Mouse (Mus musculus) embryonic facial prominence, embryonic 12.5 days (tissue): ENCODE results near the gene 4930432K21Rik. TPM values are rescaled to one million over a fixed set of nuclear protein-coding genes. Genes with fewer than 3 reads are reported as not detected.

Experiments used
- ATAC-seq: fragments of 200-750 bp; cut with Nextera tagmentation; 2 replicates; pipeline ENCODE4 v1.8.0; 2017; ENCODE audit not compliant: insufficient number of reproducible peaks, insufficient read depth, low FRiP score, low TSS enrichment
- H3K27ac ChIP-seq: fragments of 300-500 bp; sonication (generic); 2 replicates; pipeline ENCODE4 v1.5.1; 2016; ENCODE audit warnings: mild to moderate bottlenecking
- H3K27me3 ChIP-seq: fragments of 300-500 bp; sonication (generic); 2 replicates; pipeline ENCODE4 v1.6.1; 2016; ENCODE audit warnings: mild to moderate bottlenecking, moderate library complexity
- H3K36me3 ChIP-seq: fragments of 300-500 bp; sonication (generic); 2 replicates; pipeline ENCODE4 v1.6.1; 2016; ENCODE audit warnings: mild to moderate bottlenecking
- H3K4me1 ChIP-seq: fragments of 300-500 bp; sonication (generic); 2 replicates; pipeline ENCODE4 v1.6.1; 2016
- H3K4me2 ChIP-seq: fragments of 300-500 bp; sonication (generic); replicated peaks from 2 replicates; pipeline ENCODE4 v1.6.1; 2016; ENCODE audit warnings: mild to moderate bottlenecking, moderate library complexity
- H3K4me3 ChIP-seq: fragments of 300-500 bp; sonication (generic); 2 replicates; pipeline ENCODE4 v1.5.1; 2016; ENCODE audit warnings: mild to moderate bottlenecking
- H3K9ac ChIP-seq: fragments of 300-500 bp; sonication (generic); 2 replicates; pipeline ENCODE4 v1.6.1; 2016; ENCODE audit warnings: mild to moderate bottlenecking, moderate library complexity
- H3K9me3 ChIP-seq: fragments of 300-500 bp; sonication (generic); 2 replicates; pipeline ENCODE4 v1.6.1; 2016; ENCODE audit warnings: mild to moderate bottlenecking, moderate library complexity
- WGBS: fragments of 180-500 bp; shearing (Covaris S2); methylation state at CpG from one replicate; pipeline ENCODE4 v1.1.7; 2016; 5-methylcytosine and 5-hydroxymethylcytosine counted together
- polyA plus RNA-seq: library from polyadenylated mRNA; unstranded; fragments of >200 nt; fragmentation: Nextera tagmentation; extraction: Ambion mirVana; gene quantifications from 2 replicates; pipeline ENCODE4 v1.2.1, GENCODE M21; 2016

4930432K21Rik gene
- polyA plus RNA-seq, 1 experiment from 2014 or later = 2.4 TPM

DNA sequence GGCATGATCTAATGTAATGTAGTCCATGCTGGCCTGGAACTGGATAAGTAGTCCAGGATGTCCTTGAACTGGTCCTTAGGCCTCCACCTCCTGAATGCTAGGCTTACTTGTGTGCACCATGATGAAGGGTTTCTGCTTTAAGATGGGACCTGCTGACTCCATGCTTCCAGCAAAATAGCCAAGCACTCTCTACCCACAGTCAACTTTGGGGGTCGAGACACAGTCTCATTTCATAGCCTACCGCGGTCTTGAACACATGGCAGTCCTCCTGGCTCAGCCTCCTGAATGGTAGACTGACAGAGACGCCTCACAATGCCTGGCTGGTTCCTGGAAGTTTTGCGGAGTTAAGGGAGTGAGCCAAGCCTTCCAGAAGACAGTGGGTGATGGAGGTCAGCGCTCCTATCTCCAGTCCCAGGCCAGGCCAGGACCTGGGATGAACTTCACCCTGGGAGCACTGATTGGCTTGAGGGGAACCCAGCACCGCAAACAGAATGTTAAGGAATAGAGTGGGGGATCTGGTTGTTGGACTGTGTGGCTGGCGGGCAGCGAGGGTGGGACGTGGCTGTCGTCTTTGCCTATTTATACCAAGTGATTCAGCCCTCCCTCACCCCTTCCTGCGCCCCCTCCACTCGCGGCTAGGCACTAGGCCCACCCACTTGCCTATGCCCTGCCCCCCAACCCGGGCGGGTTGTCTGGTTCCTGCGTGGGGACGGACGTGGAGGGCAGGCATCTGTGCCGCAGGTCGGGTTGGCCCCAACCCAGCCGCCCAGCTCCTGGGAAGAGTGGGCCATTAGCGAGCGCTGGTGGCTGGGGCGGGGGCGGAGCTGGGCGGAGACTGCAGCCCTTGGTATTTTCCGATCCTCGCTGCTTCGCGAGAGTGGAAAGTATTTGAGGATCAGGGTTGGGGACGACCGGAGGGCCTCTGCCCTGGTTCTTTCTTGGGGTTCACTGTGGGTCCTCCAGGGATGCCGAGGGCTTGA is 55.4 kb downstream of the 4930432K21Rik start:
- Histone ChIP-seq H3K36me3 (peaks cover under 1% of the 10 kb centered on the region; the same call in 1 of the 2 replicates), H3K4me2 (peak overlapping the region; percentile 94), H3K4me3 (peak overlapping the region; percentile 66), H3K27me3 (no peaks in the 10 kb centered on the region), H3K9me3 (no peaks in the 10 kb centered on the region), H3K9ac (peak overlapping the region; percentile 66), H3K27ac (peak overlapping the region; percentile 98), H3K4me1 (peaks cover 65% of the 10 kb centered on the region)
- WGBS = 10% methylated on average over 34 of the region's 34 CpGs
- peak; percentile 52 for ATAC-seq

DNA sequence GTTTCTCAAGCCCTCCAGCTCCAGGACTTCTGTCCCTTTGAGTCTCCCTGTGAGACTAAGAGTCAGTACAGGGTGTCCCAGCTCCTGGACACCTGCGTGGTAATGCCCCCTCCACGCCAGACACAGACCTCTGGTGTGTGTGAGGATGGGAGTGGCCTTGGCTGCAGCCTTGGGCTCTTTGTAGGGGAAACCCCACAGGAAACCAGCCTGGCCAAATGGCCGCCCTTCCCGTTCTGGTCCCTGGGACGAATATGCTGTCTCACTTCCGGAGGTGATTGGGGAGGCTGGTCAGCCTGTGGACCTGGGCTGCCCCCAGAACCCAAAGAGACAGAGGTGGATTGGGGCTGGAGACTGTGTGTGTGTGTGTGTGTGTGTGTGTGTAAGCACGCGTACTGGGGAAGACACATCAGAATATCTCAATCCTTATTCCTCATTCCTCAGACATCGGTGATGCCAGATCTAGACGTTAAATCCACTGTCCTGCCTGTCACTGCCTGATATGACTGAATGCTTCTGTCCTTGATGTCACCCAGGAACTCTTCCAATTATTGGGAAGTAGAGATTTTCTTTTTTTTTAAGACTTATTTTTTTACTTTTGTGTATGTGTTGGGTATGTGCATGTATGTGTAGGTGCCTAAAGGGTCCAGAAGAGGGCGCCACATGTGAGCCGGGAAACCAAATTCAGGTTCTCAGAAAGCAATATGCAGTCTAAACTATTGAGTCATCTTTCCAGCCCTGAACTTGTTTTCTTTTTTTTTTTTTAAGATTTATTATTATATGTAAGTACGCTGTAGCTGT is 56.3 kb downstream of the 4930432K21Rik start:
- peak overlapping the region; percentile 94 for H3K4me2 ChIP-seq
- H3K4me1 ChIP-seq = peaks cover 64% of the 10 kb centered on the region
- H3K4me3 ChIP-seq = peak overlapping the region; percentile 66
- WGBS = 46% methylated on average over 13 of the region's 13 CpGs
- H3K36me3 ChIP-seq = peaks cover 10% of the 10 kb centered on the region; the same call in 1 of the 2 replicates
- H3K9ac ChIP-seq = peak overlapping the region; percentile 66
- H3K27me3 ChIP-seq = no peaks in the 10 kb centered on the region
- H3K9me3 ChIP-seq = no peaks in the 10 kb centered on the region
- no peak; the same call in 1 of the 2 replicates for ATAC-seq
- peak overlapping the region; percentile 98 for H3K27ac ChIP-seq

DNA sequence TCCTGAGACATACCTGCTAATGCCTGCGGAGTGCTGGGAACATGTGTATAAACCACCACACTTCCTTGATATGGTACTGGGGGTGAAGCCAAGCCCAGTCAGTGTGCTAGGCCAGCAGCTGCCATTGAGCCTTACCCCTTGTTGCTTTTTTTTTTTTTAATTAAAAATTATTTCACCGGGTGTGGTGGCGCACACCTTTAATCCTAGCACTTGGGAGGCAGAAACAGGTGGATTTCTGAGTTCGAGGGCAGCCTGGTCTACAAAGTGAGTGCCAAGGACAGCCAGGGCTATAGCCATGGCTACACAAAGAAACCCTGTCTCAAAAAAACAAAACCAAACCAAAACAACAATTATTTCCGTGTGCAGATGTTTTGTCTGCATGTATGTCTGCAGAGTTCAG is 57.2 kb downstream of the 4930432K21Rik start:
- Histone ChIP-seq H3K4me2 (no peak overlapping the region), H3K36me3 (peaks cover 16% of the 10 kb centered on the region), H3K4me1 (peaks cover 57% of the 10 kb centered on the region), H3K9me3 (no peaks in the 10 kb centered on the region), H3K9ac (no peak overlapping the region), H3K4me3 (no peak overlapping the region), H3K27ac (no peak overlapping the region), H3K27me3 (no peaks in the 10 kb centered on the region)
- WGBS = 93% methylated on average over 5 of the region's 5 CpGs
- no peak for ATAC-seq

DNA sequence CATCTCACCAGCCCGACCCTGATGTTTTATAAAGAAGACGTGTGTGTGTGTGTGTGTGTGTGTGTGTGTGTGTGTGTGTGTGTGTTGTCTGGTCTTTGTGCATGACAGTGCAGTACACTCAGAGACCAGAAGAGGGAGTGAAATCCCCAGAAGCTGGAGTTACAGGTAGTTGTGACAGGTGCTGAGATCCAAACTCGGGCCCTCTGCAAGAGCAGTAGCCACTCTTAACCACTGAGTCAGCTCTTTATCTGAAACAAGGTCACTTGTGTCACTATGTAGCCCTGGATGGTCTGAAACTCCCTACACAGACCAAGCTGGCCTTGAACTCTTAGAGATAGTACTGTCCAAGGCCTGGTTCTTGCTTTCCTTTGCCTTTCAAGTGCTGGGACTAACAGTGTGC is 58.8 kb downstream of the 4930432K21Rik start:
- Histone ChIP-seq H3K9me3 (no peaks in the 10 kb centered on the region), H3K36me3 (peaks cover 27% of the 10 kb centered on the region), H3K4me3 (no peak overlapping the region), H3K27ac (no peak overlapping the region), H3K4me2 (no peak overlapping the region), H3K4me1 (peaks cover 50% of the 10 kb centered on the region), H3K27me3 (no peaks in the 10 kb centered on the region), H3K9ac (no peak overlapping the region)
- whole genome bisulfite sequencing = 90% methylated on average over 3 of the region's 3 CpGs
- no peak for ATAC-seq

- 57% methylated on average over 7 of the region's 7 CpGs for WGBS
- no peaks in the 10 kb centered on the region for H3K27me3 ChIP-seq
- H3K27ac ChIP-seq = peak overlapping the region; percentile 70
- H3K9ac ChIP-seq = no peak overlapping the region
- H3K4me1 ChIP-seq = peaks cover 39% of the 10 kb centered on the region
- no peak for ATAC-seq
- H3K4me3 ChIP-seq = no peak overlapping the region
- no peak overlapping the region for H3K4me2 ChIP-seq
- peaks cover 39% of the 10 kb centered on the region for H3K36me3 ChIP-seq
- no peaks in the 10 kb centered on the region for H3K9me3 ChIP-seq
These were observed 60.0 kb downstream of the 4930432K21Rik start for GRCm38 (mm10) chr8:84207811-84208210.

GRCm38 (mm10) chr8:84208381-84209380 is 60.9 kb downstream of the 4930432K21Rik start:
- H3K4me2 ChIP-seq = no peak overlapping the region
- peak overlapping the region; percentile 70 for H3K27ac ChIP-seq
- peaks cover 47% of the 10 kb centered on the region for H3K36me3 ChIP-seq
- peaks cover 32% of the 10 kb centered on the region for H3K4me1 ChIP-seq
- no peak for ATAC-seq
- no peaks in the 10 kb centered on the region for H3K27me3 ChIP-seq
- H3K9me3 ChIP-seq = no peaks in the 10 kb centered on the region
- no peak overlapping the region for H3K9ac ChIP-seq
- H3K4me3 ChIP-seq = no peak overlapping the region
- 47% methylated on average over 17 of the region's 17 CpGs for whole genome bisulfite sequencing

- H3K36me3 ChIP-seq = peaks cover 62% of the 10 kb centered on the region
- H3K4me2 ChIP-seq = no peak overlapping the region; the same call in 1 of the 2 replicates
- no peaks in the 10 kb centered on the region for H3K27me3 ChIP-seq
- H3K4me3 ChIP-seq = no peak overlapping the region
- ATAC-seq = no peak
- H3K27ac ChIP-seq = no peak overlapping the region
- no peak overlapping the region for H3K9ac ChIP-seq
- WGBS = 56% methylated on average over 34 of the region's 34 CpGs
- peaks cover 25% of the 10 kb centered on the region for H3K4me1 ChIP-seq
- no peaks in the 10 kb centered on the region for H3K9me3 ChIP-seq
These were observed 62.5 kb downstream of the 4930432K21Rik start for GRCm38 (mm10) chr8:84210167-84210791.

DNA sequence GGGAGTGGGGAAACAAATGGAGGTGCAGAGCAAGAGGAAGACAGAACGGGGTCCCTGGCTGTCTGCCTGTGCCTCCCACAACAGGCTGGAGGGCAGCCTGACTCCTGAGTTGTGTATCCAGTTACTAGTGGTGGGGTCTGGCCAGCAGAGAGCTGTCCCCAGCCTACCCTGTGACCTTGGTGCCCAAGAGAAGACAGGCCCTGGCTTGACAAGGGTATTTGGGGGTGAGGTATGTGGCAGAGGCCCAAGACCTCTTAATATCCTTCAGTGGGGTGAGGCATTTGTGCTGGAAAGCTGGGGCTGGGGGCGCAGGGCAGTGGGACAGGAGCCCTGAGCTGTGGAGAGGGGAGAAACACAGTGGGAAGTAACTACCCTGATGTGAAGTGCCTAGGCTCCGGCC is 63.4 kb downstream of the 4930432K21Rik start:
- ATAC-seq = no peak
- Histone ChIP-seq H3K4me3 (no peak overlapping the region), H3K9me3 (no peaks in the 10 kb centered on the region), H3K4me2 (no peak overlapping the region), H3K9ac (no peak overlapping the region), H3K36me3 (peaks cover 72% of the 10 kb centered on the region), H3K4me1 (peaks cover 25% of the 10 kb centered on the region), H3K27ac (no peak overlapping the region), H3K27me3 (no peaks in the 10 kb centered on the region)
- WGBS = 85% methylated on average over 3 of the region's 3 CpGs

GRCm38 (mm10) chr8:84211881-84212563 is 64.2 kb downstream of the 4930432K21Rik start:
- WGBS = 90% methylated on average over 31 of the region's 31 CpGs
- Histone ChIP-seq H3K4me3 (no peak overlapping the region), H3K4me2 (no peak overlapping the region), H3K36me3 (peaks cover 78% of the 10 kb centered on the region), H3K9ac (no peak overlapping the region), H3K9me3 (no peaks in the 10 kb centered on the region), H3K27ac (no peak overlapping the region), H3K27me3 (no peaks in the 10 kb centered on the region), H3K4me1 (peaks cover 25% of the 10 kb centered on the region)
- ATAC-seq = no peak

DNA sequence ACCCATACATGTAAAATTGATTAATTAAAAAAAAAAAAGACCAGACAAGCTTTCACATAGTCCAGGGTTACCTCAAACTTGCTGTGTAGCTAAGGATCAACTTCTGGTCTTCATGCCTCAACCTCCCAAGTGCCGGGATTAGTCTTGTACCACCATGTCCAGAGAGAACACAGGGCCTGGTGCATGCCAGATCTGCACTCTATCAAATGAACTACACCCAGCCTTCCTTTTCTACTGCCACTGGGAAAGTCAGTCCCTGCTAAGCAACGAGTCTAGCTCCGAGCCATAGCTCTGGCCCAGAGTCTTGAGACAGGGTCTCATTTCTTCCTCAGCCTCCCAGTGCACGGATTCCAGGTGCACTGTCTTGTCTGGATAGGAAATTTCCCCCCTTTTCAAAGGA is 65.5 kb downstream of the 4930432K21Rik start:
- Histone ChIP-seq H3K27ac (no peak overlapping the region), H3K4me3 (no peak overlapping the region), H3K36me3 (peaks cover 89% of the 10 kb centered on the region), H3K9me3 (no peaks in the 10 kb centered on the region), H3K9ac (no peak overlapping the region), H3K4me2 (no peak overlapping the region), H3K4me1 (peaks cover 14% of the 10 kb centered on the region), H3K27me3 (no peaks in the 10 kb centered on the region)
- 91% methylated on average over 4 of the region's 4 CpGs for WGBS
- no peak for ATAC-seq
